Mouse (Mus musculus) liver, adult (tissue): Measurements from ENCODE around the gene Mvp.

Experiments
- GATA4 ChIP-seq: IDR thresholded peaks from 2 replicates; pipeline ENCODE4 v1.6.1; 2014; ENCODE audit warnings: mild to moderate bottlenecking, low read length; ENCODE audit not compliant: insufficient replicate concordance

The Mvp gene

DNA sequence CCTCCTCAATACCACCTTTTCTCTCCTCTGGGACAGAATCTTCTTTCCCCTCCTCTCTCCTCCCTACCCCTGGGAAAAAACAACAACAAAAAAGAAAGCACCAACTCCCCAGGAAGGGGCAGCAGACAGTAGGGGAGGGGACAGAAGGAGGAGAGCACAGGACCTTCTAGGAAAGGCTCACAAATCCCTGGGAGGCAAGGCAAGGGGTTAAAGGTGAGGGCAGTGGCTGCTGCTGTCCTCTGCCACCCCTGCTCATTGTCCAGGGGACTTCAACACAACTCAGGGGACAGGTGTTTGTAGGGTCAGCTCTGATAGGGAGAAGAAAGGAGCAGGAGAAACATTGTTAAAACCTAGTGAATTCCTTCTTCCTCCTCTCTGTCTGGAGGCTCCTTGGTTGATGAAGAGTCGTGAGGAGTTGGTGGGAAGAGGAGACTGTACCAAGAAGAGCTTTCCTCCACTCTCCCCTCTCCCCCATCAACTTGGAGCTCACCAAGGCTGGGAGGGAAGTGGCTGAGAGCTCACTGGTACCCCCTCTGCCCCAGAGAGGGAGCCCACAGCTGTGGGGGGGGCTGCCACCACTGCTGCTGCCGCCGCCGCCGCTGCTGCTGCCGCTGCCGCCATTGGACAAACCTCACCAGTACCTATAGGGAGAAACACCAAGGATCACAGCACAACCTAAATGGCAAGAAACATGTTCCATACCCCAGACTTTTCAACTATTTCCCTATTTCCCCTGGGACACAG is 8.3 kb upstream of the Mvp start:
- TF ChIP-seq GATA4 = no peak

DNA sequence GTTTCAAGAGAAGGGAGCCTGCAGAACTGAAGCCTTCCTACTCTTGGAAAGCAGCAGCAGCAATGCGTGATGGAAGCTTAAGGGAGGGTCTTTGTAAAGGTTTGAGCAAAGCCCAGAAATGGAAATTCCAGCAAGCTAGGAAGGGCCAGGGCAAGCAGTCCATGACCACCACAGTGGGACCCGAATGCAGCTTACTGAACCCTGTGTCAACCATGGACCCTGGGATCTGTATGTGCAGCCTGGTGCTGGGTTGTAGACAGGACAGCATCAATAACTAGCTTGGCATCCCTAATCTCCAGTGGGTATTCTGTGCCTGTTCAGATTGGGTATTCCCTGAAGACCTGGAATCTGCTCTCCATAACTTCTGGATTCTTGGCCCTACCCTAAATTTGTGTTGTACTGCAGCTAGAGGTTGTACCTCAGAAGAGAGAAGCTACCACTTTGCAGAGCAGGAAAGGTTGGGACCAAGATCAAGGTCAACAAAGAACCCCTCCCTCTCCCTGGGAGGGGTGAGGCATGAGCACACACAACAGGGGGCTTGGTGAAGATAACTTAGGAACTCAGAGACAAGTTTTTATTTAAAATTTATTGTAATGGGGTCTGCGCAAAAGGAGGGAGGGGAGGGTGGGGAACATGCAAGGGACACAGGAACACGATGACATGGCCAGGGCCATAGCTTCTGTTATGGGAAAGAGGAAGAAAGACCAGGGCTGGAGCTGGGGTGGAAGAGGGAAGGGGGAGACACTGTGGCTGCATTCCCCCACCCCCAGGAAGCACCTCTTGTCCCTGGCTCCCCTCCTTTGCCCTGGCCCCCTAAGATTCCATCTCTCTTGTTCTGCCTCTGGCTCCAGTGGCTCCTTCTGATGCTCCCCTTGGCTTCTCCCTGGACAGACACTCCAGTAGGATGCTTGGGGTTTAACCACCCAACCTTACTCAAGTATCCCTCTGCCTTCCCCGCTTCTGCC is 7.4 kb upstream of the Mvp start:
- TF ChIP-seq GATA4 = no peak

DNA sequence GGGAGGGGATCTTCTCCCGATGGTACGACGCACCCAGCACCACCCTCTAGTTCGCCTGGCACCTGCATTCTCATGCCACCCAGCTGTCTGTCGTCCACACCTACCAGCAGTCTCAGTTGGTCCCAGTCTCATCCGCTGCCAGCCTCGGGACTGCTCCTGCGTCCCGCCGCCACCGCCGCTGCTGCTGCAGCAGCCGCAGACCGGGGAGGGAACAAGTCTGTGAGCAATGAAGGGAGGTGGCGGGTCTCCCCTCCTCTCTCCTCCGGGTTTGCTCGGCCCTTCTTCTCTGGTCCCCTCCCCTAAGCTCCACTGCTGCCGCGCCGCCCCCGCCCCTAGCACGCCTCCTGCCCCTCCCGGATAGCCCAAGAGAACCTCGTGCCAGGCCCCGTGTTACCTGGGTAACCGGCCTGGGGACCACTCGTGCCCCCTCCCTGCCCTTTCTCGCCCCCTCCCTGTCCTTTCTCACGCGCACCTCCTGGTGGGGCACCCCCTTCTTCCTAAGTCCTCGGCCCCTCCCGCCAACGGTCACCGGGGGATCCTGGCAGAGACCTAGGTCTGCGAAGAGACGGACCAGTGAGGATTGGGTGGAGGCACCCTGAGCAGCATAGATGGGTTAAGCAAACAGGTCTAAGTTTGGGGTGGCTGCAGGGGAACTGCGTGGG is 6.6 kb upstream of the Mvp start, which contains the start of the genes Gm42742 and Prrt2:
Gene Gm42742 (minus strand): TSS at position 197 of the 662 bp plus-strand sequence.
Gene Prrt2 (minus strand): TSS at position 311 of the 662 bp plus-strand sequence.
- TF ChIP-seq GATA4 = no peak

DNA sequence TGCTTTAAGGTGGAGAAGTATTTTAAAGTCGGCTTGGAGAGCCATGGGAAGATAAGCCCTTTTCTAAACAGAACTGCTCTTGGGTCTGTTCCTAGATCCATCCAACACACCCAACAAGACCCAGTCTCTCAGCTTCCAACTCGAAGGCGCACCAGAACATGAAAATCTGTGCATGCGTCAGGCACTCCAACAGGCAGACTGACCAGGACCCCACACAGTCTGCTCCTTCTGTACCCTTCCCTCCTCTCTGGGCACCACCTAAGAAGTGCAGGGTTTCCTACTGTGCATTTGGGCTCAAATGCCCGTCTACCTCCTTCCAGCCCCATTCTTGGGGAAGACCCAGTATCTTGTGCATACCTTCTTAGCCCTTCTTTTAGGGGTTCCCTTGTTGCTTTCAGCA is 6.1 kb upstream of the Mvp start:
- no peak for TF ChIP-seq GATA4

DNA sequence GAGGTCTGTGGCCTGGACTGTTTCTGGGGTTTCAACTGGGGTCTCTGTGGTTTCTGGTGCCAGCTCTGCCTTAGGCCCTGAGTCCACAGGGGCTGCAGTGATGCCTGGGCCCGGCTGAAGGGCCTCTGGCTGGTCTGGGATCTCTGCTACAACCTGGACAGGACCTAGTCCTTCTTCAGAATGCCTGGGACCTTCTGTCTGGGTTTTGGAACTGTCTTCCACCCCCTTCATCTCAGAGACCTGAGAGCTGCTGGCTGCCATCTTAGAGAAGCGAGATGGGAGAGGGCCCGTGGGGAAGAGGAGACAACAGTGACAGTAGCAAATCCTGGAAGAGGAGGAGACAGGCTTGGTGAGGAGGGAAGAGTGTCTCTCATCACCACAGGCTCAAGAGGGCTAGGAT is 5.6 kb upstream of the Mvp start:
- no peak for TF ChIP-seq GATA4

DNA sequence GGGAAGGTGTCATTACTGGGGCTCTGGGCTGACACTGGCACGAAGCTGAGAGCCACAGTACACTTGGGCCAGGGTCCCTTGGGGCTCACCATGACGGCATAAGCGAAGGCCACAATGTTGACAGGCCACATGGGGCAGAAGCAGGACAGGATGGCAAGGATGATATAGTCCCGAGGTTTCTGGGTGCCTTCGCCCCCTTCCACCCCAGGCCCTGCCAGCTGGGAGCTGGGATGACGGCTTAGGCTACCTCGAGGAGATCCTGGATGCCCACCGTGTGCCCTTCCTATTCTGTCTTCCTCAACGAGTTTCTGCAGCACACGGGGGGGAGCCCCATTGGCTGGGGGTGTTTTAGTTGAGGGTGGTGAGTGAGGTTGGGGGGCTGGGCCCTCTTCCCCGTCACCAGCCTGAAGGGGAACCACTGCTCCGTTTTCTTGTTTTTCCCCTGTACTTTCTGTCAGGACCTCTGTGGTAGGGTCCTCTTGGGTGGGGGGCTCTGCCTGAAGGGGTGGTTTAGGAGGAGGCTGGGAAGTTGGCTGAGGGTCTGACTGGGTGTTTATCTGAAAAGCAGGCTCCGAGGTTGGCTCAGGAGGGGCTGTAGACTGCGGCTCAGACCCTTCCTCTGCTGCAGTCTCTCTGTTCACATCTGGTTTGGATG is 5.0 kb upstream of the Mvp start:
- TF ChIP-seq GATA4 = no peak

DNA sequence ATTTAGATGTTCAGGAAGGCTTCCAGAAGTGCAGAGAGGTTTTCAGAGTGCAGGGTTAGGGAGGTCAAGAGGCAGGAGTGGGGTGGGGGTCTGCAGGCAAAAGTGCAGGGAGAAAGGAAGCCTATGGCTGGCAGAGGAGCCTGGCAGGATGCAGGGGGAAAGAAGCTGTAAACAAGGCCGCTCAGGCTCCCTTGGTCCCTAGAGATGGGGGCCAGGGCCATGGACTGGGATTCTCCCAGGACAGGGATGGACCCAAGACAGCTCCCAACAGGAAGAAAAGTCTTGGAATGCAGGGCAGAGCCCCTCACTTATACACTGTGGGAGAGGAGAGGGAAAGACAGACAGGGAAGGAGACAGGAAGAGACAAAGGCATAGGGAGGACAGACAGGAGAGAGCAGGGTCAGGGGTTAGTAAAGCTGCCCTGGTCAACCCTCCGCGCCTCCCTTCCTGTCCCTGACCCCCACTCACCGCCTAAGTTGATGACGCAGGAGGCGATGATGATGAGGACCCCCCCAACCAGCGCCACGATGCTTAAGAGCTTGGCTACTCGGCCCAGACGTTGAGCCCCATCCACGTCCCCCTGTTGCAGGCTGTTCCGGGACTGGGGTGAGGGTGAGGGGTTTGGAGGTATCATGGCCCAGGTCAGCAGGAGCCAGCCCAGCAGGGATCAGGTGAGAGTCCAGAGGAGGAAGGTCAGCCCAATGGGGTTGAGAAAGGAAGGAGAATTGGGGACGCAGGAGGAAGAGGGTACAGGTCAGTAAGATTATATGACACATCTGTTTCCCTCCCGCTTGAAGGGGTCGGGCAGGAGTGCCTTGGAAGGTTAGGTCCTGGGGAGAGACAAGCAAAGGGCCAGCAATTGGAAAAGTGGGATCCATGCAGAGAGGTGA is 4.2 kb upstream of the Mvp start:
- no peak for TF ChIP-seq GATA4

DNA sequence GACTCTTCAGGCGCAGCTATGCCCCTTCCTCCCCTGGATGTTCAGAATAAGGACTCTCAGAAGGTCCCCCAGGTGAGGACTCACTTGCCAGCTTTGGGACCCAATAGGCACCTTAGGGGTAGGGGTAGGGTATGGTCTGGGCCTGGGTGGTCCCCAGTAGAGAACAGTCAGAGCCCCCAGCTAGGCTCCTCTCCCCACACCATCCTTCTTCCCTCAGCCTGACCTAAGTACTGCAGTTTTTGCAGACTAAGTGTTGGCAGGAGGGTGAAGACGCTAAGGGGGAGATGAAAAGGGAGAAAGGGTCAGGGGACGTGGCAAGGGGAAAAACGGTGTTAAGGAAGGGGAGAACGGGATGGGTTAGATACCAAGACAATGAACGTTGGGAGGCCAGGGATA is 3.5 kb upstream of the Mvp start:
- no peak for TF ChIP-seq GATA4

DNA sequence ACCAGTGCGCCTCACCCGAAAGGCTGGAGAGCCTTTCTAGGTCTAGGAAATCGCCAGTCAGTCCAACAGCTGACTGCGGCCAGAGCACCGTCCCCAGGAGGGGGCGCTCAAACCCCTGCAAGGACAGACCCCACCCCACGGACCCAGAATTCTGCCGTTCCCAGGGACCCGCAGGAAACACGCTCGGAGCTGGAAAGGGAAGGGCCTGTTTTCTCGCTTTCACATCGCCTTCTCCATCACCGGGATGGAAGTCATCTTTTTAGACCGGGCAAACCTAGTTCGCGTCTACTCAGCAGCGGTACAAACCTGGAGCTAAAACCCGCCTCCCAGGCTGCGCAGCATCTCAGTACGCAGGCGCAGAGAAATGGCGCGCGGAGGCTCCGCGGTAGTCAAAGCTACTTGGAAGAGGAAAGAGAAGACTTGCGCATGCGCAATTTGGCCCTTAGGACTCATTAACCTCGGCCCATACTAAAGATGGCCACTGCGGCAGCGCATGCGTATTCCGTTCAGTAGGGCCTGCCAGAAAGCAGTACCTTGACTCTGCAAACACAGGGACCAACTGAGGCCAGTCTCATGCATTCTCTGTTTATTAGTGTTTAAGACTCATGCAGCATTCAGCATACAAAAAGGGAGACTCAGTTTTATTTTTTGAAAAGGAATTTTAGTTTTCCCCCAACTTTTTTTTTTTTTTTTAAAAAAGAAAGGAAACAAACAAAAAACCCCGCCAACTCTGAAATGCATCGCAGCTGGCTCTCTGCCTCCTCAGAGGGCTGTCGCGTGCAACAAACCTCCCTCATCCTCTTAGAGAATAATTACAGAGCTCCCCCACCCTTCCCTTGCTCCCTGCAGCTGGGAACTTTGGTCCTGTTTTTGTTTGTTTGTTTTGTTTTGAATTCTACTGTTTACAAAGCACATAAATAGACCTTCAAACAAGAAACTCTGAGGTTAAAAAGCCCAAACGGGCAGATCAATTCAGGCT is 2.8 kb upstream of the Mvp start, which contains the start of gene Pagr1a:
Gene Pagr1a (minus strand): TSS at position 382 of the 979 bp plus-strand sequence.
- no peak for TF ChIP-seq GATA4

DNA sequence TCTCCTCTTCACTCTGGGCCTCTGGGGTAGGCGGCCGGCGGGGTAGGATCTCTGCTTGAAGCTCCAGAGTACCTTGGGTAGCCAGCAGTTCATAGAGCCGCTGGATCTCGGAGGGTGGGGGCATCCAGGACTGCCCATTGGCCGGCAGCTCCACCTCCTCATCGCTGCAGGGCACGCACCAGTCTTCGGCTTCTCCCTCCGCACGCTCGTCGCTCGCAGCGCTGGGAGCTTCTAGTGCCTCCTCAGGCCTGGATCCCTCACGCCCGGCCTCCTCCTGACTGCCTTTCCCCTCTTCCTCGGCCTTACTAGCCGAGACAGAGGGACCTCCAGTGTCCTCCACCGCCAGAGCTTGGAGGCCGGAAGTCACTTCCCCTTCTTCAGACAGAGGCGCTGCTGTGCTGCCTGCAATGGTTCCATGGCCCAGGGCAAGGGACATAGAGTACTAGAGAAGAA is 2.1 kb upstream of the Mvp start:
- no peak for TF ChIP-seq GATA4

DNA sequence TGATC is 1.9 kb upstream of the Mvp start, which contains the start of gene Pagr1b:
Gene Pagr1b (minus strand): TSS at position 4 of the 5 bp plus-strand sequence.
- TF ChIP-seq GATA4 = no peak

DNA sequence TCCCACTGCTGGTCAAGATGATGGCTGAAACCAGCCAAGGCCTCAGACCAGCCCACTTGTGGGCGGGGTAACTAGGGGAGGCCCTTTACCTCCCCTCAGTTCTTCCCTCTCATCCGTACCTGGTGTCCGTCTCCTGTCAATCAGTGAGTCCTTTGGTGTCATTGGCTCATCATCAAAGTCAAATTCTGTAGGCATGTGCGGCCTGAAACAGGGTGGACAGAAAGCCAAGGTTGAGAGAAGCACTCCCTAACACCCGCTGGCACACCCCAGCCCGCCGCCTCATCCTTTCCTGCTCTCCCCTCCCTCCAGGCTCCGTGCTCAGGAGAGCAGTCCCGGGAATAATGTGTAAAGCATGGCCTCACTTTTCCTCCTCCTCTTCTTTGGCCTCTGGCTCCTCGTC is 1.7 kb upstream of the Mvp start:
- TF ChIP-seq GATA4 = no peak

DNA sequence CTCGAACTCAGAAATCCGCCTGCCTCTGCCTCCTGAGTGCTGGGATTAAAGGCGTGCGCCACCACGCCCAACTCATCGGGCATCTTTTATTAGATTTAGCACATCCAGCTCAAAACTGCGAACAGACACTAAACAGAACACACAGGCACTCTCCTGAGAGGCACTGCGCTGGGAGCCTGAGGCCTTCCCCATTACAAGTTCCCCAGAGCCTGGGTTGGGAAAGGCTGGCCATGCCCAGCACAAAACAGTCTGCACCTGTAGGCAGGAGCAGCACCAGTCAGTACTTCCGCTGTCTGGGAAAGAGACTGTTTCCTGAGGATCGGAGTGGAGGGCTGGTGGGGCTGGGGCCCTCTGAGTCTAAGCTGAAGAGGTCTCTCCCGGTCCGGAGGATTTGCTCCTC is 572 bp upstream of the Mvp start:
- no peak for TF ChIP-seq GATA4
